Mouse (Mus musculus) kidney, postnatal 4 days (tissue): ENCODE measurements around the gene Rab5b.

Experiments used
- DNase-seq, 2 experiments: peaks; one replicate each; pipeline ENCODE4 v3.0.0; 2021; ENCODE audit warnings: mixed read lengths in 2 of 2

The Rab5b gene

GRCm38 (mm10) chr10:128699006-128699405 lies 2.9 kb upstream of the Rab5b start:
- DNase-seq: peak in 1 of 2 experiments; percentile 28

GRCm38 (mm10) chr10:128697072-128697725 lies 1.1 kb upstream of the Rab5b start:
- no peak for DNase-seq

GRCm38 (mm10) chr10:128695411-128695991 lies 563 bp downstream of the Rab5b start:
- DNase-seq: no peak

GRCm38 (mm10) chr10:128674469-128675008 lies 21.5 kb downstream of the Rab5b start:
- peak in 1 of 2 experiments; percentile 43 for DNase-seq

- DNase-seq: peak; percentile 88 to 92
Measured at GRCm38 (mm10) chr10:128673763-128674468, 22.1 kb downstream of the Rab5b start, which contains the start of gene Suox. Gene Suox, minus strand, starts transcription at chr10:128674073.

- no peak for DNase-seq
Measured at GRCm38 (mm10) chr10:128671148-128671547, 24.9 kb downstream of the Rab5b start.

GRCm38 (mm10) chr10:128668790-128669672 lies 27.0 kb downstream of the Rab5b start:
- DNase-seq: peak; percentile 85 to 87

- DNase-seq: no peak
Measured at GRCm38 (mm10) chr10:128665806-128666205, 30.3 kb downstream of the Rab5b start.

GRCm38 (mm10) chr10:128665307-128665706 lies 30.8 kb downstream of the Rab5b start:
- DNase-seq: no peak

- no peak for DNase-seq
Measured at GRCm38 (mm10) chr10:128664808-128665207, 31.3 kb downstream of the Rab5b start.

GRCm38 (mm10) chr10:128663441-128664220 lies 32.4 kb downstream of the Rab5b start:
- DNase-seq: no peak

- no peak for DNase-seq
Measured at GRCm38 (mm10) chr10:128662465-128662864, 33.6 kb downstream of the Rab5b start.

- DNase-seq: no peak
Measured at GRCm38 (mm10) chr10:128659490-128659889, 36.6 kb downstream of the Rab5b start.

GRCm38 (mm10) chr10:128657844-128658243 lies 38.2 kb downstream of the Rab5b start:
- peak in 1 of 2 experiments; percentile 13 for DNase-seq

- no peak for DNase-seq
Measured at GRCm38 (mm10) chr10:128656731-128657130, 39.3 kb downstream of the Rab5b start.

- DNase-seq: no peak
Measured at GRCm38 (mm10) chr10:128655254-128655653, 40.8 kb downstream of the Rab5b start.

- DNase-seq: peak in 1 of 2 experiments; percentile 16
Measured at GRCm38 (mm10) chr10:128653866-128654265, 42.2 kb downstream of the Rab5b start.

- DNase-seq: peak; percentile 44 to 59
Measured at GRCm38 (mm10) chr10:128646139-128647089, 49.6 kb downstream of the Rab5b start.

- peak; percentile 63 to 73 for DNase-seq
Measured at GRCm38 (mm10) chr10:128645111-128646011, 50.7 kb downstream of the Rab5b start, which contains the start of gene Ikzf4. Gene Ikzf4, minus strand, starts transcription at chr10:128645991.
